Mouse (Mus musculus) heart, embryonic 13.5 days (tissue): Measurements from ENCODE around the gene 5430419D17Rik. TPM values are rescaled to one million over a fixed set of nuclear protein-coding genes. Genes with fewer than 3 reads are reported as not detected.

Experiments used
- polyA plus RNA-seq: library from polyadenylated mRNA; unstranded; fragments of >200 nt; fragmentation: Nextera tagmentation; extraction: Ambion mirVana; gene quantifications from 2 replicates; pipeline ENCODE4 v1.2.1, GENCODE M21; 2015

The 5430419D17Rik gene
- polyA plus RNA-seq, 1 experiment from 2014 or later = 0.09 TPM

Other genes starting within 250 kb of the 5430419D17Rik start
- 52.9 and 65.4 TPM in 2 replicates for gene Htra1, start 238.3 kb upstream of the 5430419D17Rik start, polyA plus RNA-seq
- not detected in 2 replicates for gene Dmbt1, start 142.3 kb upstream of the 5430419D17Rik start, polyA plus RNA-seq
- gene 4933402N03Rik, start 28.1 kb upstream of the 5430419D17Rik start, polyA plus RNA-seq = not detected in 2 replicates
- gene Cuzd1, start 147.9 kb downstream of the 5430419D17Rik start, polyA plus RNA-seq = 0.74 TPM in 2 replicates
- gene Fam24b, start 155.1 kb downstream of the 5430419D17Rik start, polyA plus RNA-seq = not detected in 2 replicates
- not detected in 2 replicates for gene Fam24a, start 159.5 kb downstream of the 5430419D17Rik start, polyA plus RNA-seq
- gene 2310057M21Rik, start 188.4 kb downstream of the 5430419D17Rik start, polyA plus RNA-seq = 18.3 and 18.5 TPM in 2 replicates
- gene Pstk, start 196.7 kb downstream of the 5430419D17Rik start, polyA plus RNA-seq = 89.2 and 90.2 TPM in 2 replicates
- gene Ikzf5, start 236.1 kb downstream of the 5430419D17Rik start, polyA plus RNA-seq = 7.5 and 7.9 TPM in 2 replicates
- gene Acadsb, start 236.2 kb downstream of the 5430419D17Rik start, polyA plus RNA-seq = 70.3 and 74.9 TPM in 2 replicates